Mouse (Mus musculus) ES-E14 (cell line): ENCODE measurements around the gene Plekhg2. TPM values are rescaled to one million over a fixed set of nuclear protein-coding genes. Genes with fewer than 3 reads are reported as not detected.

Source experiments
- DNase-seq: peaks from one replicate; pipeline ENCODE4 v3.0.0-alpha.2; 2013; ENCODE audit warnings: low read depth, low spot score
- H3K27ac ChIP-seq: 2 replicates; pipeline ENCODE4 v1.5.1; 2012; ENCODE audit warnings: low read depth, mild to moderate bottlenecking, low read length, moderate library complexity, mixed read lengths; ENCODE audit not compliant: poor library complexity, insufficient read depth, severe bottlenecking
- H3K36me3 ChIP-seq: 2 replicates; pipeline ENCODE4 v1.6.1; 2012; ENCODE audit warnings: mild to moderate bottlenecking, low read length, moderate library complexity, mixed read lengths; ENCODE audit not compliant: control insufficient read depth, poor library complexity, insufficient read depth, severe bottlenecking
- H3K4me1 ChIP-seq, 2 experiments: fragments of 150-350 bp in 1 of 2; sonication (generic) in 1 of 2; 2 replicates each; pipeline ENCODE4 v1.6.1; 2012; ENCODE audit warnings: low read length in 2 of 2, mild to moderate bottlenecking in 1 of 2, mixed read lengths in 1 of 2; ENCODE audit not compliant: control insufficient read depth in 2 of 2, insufficient read depth in 2 of 2, poor library complexity in 1 of 2
- H3K4me3 ChIP-seq, 2 experiments: fragments of 150-350 bp in 1 of 2; sonication (generic) in 1 of 2; 2 replicates each; pipeline ENCODE4 v1.5.1; 2012; ENCODE audit warnings: low read length in 2 of 2, low read depth in 1 of 2, mild to moderate bottlenecking in 1 of 2, mixed read lengths in 1 of 2; ENCODE audit not compliant: insufficient read depth in 1 of 2, poor library complexity in 1 of 2, severe bottlenecking in 1 of 2
- H3K9ac ChIP-seq: 2 replicates; pipeline ENCODE4 v1.6.1; 2012; ENCODE audit warnings: low read depth, mild to moderate bottlenecking, low read length, mixed read lengths; ENCODE audit not compliant: poor library complexity, insufficient read depth, severe bottlenecking
- H3K9me3 ChIP-seq: fragments of 150-350 bp; sonication (generic); 2 replicates; pipeline ENCODE4 v1.6.1; 2012; ENCODE audit warnings: low read depth, mild to moderate bottlenecking, low read length; ENCODE audit not compliant: control insufficient read depth, insufficient read depth
- CHD2 ChIP-seq: IDR thresholded peaks from 2 replicates; pipeline ENCODE4 v1.6.1; 2014; ENCODE audit warnings: mild to moderate bottlenecking, low read depth, low read length, inconsistent platforms
- HCFC1 ChIP-seq: IDR thresholded peaks from 2 replicates; pipeline ENCODE4 v1.6.1; 2012; ENCODE audit warnings: low read length, inconsistent platforms, borderline replicate concordance; ENCODE audit not compliant: insufficient read depth
- MAFK ChIP-seq: IDR thresholded peaks from 2 replicates; pipeline ENCODE4 v1.6.1; 2014; ENCODE audit warnings: mild to moderate bottlenecking, low read depth, low read length, inconsistent platforms; ENCODE audit not compliant: insufficient read depth
- ZC3H11A ChIP-seq: IDR thresholded peaks from 2 replicates; pipeline ENCODE4 v1.6.1; 2012; ENCODE audit warnings: low read depth, mild to moderate bottlenecking, inconsistent platforms, low read length, borderline replicate concordance
- ZNF384 ChIP-seq: IDR thresholded peaks from 2 replicates; pipeline ENCODE4 v1.6.1; 2012; ENCODE audit warnings: low read depth, low read length, inconsistent platforms
- in situ Hi-C, 2 experiments: fragments of 600-800 bp; cut with MboI; formaldehyde crosslinking; loops; one replicate each; pipeline ENCODE4 v1.15.1; 2025; ENCODE audit warnings: low sequenced_read_pairs in 2 of 2, inconsistent platforms in 1 of 2; ENCODE audit not compliant: unreplicated experiment in 2 of 2
- total RNA-seq: library from RNA; depleted of rRNA; stranded (reverse); fragments of 300-350 nt; gene quantifications from 2 replicates; pipeline ENCODE4 v1.2.3, GENCODE M21; 2012

The Plekhg2 gene
- total RNA-seq, 1 experiment, result 15.0 TPM

DNA sequence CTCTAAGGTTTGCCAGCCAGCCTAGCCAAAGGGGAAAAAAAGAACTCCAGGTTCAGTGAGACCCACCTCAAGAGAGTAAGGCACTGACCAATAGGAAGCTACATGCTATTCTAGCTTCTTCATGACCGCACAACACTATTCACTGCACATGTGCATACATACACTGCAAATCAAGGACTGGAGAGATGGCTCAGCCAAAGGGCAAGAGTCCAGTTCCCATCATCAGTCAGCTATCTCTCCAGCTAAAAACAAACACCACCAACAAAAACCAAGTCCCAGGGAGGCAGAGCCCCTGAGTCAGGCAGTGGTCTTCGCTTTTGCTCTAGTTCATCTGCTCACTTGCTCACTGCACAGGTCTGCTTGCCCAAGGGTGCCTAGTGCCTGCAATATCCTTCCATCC is 44.1 kb downstream of the Plekhg2 start:
- H3K4me1 ChIP-seq, result peaks cover 0 to 12% of the 10 kb centered on the region in 2 experiments; a peak in 1 of 4 replicates
- no peak overlapping the region for H3K4me3 ChIP-seq
- TF ChIP-seq HCFC1 (no peak), ZNF384 (no peak), MAFK (no peak), CHD2 (no peak), ZC3H11A (no peak)
- no peak overlapping the region for H3K27ac ChIP-seq
- H3K36me3 ChIP-seq, result peaks cover 69% of the 10 kb centered on the region
- in situ Hi-C loops, result no loop called here
- no peak for DNase-seq
- no peak overlapping the region for H3K9ac ChIP-seq
- no peaks in the 10 kb centered on the region for H3K9me3 ChIP-seq

DNA sequence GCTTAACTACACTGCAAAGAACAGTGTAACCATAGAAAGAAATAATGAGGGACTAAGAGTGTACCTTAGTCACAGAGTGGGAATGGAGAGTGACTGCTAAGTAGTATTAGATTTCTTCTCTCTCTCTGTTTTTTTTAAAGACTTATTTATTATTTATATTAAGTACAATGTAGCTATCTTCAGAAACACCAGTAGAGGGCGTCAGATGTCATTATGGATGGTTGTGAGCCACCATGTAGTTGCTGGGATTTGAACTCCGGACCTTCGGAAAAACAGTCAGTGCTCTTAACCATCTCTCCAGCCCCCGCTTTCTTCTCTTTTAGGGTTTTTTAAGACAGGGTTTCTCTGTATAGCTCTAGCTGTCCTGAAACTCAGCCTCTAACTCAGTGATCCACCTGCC is 45.9 kb downstream of the Plekhg2 start:
- peaks cover 0 to 12% of the 10 kb centered on the region in 2 experiments; a peak in 1 of 4 replicates for H3K4me1 ChIP-seq
- H3K9ac ChIP-seq, result no peak overlapping the region
- no peak for TF ChIP-seq ZC3H11A
- TF ChIP-seq MAFK, result no peak
- no peak for TF ChIP-seq ZNF384
- no peak for TF ChIP-seq HCFC1
- no peak for TF ChIP-seq CHD2
- H3K27ac ChIP-seq, result no peak overlapping the region
- H3K36me3 ChIP-seq, result peaks cover 81% of the 10 kb centered on the region
- no peak overlapping the region for H3K4me3 ChIP-seq
- no peak for DNase-seq
- in situ Hi-C loops, result no loop called here
- H3K9me3 ChIP-seq, result no peaks in the 10 kb centered on the region

DNA sequence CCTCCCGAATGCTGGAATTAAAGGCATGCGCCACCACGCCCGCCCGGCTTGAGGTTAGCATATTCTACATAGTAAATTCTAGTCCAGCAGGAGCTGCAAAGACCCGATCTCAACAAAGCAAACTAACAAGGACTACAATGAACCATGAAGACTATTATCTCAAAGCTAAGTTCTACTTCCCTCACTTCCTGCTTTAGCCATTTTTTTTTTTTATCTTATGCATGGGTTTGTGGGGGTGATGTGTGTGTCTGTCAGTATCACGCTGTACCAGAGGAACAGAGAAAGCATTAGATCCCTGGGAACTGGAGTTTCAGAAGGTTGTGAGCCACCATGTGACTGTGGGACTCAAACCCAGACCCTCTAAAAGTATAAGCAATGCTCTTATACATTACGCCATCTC is 47.1 kb downstream of the Plekhg2 start:
- Histone ChIP-seq H3K36me3 (peaks cover 77% of the 10 kb centered on the region), H3K27ac (no peak overlapping the region), H3K9me3 (no peaks in the 10 kb centered on the region), H3K4me1 (peaks cover 0 to 8% of the 10 kb centered on the region in 2 experiments; a peak in 1 of 4 replicates), H3K4me3 (no peak overlapping the region), H3K9ac (no peak overlapping the region)
- in situ Hi-C loops, result no loop called here
- TF ChIP-seq CHD2, result no peak
- no peak for TF ChIP-seq MAFK
- TF ChIP-seq ZNF384, result no peak
- TF ChIP-seq ZC3H11A, result no peak
- no peak for TF ChIP-seq HCFC1
- DNase-seq, result no peak

- in situ Hi-C loops, result no loop called here
- H3K4me1 ChIP-seq, result peaks cover 0 to 5% of the 10 kb centered on the region in 2 experiments; a peak in 1 of 4 replicates
- peaks cover 78% of the 10 kb centered on the region for H3K36me3 ChIP-seq
- TF ChIP-seq CHD2 (no peak), HCFC1 (no peak), ZNF384 (no peak), MAFK (no peak), ZC3H11A (no peak)
- no peak overlapping the region for H3K9ac ChIP-seq
- no peaks in the 10 kb centered on the region for H3K9me3 ChIP-seq
- no peak overlapping the region for H3K27ac ChIP-seq
- no peak for DNase-seq
- no peak overlapping the region for H3K4me3 ChIP-seq
Observed at GRCm38 (mm10) chr7:28321974-28322720, 50.3 kb downstream of the Plekhg2 start.
